Mouse (Mus musculus): Measurements from ENCODE around the gene Pycr1.
A peak's percentile ranks its signal among the peaks of the same experiment; 100 is the strongest.

The Pycr1 gene

DNA sequence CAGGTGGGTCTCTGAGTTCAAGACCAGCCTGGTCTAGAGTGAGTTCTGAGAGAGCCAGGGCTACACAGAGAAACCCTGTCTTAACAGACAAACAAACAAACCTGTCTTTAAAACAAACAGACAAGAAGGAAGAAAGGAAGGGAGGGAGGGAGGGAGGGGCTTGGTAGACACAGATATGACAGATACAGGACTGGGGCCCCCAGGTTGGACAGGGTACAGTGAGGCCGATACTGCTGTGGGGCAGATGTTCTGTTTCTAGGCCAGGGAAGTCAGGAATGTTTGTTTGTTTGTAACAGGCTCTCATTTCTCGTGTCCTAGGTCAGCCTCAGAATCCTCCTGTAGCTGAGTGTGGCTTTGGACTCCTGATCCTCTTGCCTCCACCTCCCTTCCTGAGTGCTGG lies 40.0 kb downstream of the Pycr1 start:
- DNase-seq (ENCODE audit: low spot score), result no peak

DNA sequence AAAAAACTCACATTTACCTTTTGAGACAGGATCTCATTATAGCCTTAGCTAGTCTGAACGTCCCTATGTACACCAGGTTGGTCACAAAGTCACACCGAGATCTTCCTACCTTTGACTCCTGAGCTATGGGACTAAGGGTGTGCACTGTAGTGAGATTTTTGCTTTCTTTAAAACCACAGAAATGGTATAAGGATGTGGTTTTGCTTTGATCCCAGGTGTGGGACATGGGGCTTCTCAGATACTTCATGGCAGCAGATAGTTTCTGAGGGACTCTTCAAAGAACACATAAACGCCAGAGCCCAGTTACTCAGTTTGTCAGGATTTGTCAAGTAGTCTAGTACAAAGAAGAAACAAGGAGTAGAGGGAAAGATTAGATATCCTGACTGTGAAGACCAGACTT lies 42.9 kb downstream of the Pycr1 start:
- peak; percentile 68 for DNase-seq (ENCODE audit: low spot score)

DNA sequence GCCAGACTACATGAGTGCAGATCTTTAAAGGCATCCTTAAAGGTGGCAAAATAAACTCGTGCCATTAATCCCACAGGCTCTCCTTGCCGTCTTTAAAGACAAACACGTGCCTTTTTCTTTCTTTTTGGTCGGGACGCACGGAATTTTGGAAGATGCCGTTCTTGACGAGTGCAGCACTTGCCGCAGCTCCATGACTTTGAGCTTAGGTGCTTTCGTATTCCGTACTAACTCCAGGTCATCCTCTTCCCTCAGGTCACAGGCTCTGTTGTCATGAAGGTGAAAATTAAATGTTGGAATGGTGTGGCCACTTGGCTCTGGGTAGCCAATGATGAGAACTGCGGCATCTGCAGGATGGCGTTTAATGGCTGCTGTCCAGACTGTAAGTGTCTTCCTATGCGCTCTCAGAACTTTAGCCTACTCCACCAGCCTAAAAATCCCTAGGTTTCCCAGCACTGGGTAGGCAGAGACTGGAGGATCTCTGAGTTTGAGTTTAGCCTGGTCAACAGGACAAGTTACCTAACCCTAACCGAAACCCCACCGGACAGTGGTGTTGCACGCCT lies 44.5 kb downstream of the Pycr1 start:
- DNase-seq (ENCODE audit: low spot score), result no peak

DNA sequence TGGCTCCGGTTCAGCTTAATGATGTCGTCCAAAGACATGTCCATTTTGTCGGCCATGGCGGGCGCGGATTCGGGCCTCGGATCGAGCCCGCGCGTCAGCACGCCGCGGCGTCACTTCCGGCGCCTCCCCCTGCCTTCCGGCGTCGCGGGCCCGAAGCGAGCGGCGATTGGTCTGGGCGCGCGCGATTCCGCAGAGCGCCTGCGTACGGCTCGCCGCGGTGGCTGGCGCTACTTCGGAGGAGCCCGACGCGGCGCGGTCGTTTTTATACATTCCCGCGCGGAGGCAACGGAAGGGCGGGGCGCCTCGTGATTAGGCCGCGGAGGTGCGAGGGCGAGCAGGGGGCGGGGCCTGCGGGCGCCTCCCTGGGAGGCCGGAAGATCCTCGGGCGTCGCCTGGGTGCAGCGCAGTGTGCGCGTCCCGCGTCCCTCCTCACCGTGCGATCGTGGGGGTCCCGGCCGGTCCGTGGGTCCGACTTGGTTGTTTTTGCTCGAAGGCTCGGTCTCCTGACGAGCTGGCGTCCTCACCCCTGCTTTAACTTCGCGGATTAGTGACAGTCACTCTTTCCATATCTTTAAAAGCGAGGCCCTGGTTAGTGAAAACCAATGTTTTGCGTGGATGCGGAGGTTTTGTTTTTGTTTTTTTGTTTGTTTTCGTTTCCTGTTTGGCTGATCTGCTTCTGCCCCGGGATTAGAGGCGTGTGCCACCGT lies 45.1 kb downstream of the Pycr1 start, which contains the start of the genes Alyref and Anapc11:
TSS of gene Alyref (minus strand) at position 83 of the 707 bp plus-strand sequence.
TSS of gene Anapc11 (plus strand) at position 139 of the 707 bp plus-strand sequence.
- peak; percentile 95 for DNase-seq (ENCODE audit: low spot score)

DNA sequence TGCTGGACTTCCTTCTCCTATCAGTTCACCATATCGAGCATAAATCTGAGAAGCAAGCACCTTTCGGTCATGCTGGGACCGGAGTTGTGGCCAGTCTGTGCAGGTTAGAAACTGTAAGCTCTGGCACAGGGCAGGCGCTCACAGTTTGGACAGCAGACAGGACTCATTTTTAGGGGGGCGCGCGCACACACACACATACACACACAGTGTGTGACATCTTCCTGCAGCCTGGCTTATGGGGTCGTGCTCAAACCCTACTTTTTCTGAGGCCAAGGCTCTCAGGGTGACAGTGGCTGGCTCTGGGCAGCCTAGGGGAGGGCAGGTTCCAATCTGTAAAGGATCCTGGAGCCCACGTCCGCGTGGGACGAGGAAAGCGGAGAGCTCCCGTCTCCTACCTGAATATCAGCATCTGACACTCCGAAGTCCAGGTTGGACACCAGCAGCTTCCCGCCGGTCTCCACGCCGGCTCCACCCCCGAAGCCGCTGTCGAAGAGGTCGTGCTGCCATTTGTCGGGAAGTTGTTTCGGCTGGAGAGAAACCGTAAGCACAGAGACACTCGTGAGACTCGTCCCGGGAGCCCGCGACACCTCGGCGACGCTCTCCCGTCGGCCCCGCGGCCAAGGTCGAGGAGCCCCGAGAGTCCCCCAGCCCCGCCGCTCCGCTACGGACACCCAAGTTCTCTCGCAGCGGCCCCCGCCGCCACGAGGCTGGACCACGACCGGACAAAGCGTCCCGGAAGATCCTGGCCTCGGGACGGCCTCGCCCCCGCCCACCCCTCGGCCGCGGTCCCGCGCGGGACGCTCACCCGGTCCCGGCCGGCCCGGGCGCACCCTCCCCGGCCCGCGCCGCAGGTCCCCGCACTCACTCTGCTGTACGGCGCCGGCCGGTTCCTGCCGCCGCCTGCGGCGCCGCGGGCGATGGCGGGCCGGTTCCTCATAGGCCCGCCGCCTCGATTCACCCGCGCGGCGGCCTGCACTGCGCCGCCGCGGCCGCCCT lies 46.0 kb downstream of the Pycr1 start:
- no peak for DNase-seq (ENCODE audit: low spot score)

DNA sequence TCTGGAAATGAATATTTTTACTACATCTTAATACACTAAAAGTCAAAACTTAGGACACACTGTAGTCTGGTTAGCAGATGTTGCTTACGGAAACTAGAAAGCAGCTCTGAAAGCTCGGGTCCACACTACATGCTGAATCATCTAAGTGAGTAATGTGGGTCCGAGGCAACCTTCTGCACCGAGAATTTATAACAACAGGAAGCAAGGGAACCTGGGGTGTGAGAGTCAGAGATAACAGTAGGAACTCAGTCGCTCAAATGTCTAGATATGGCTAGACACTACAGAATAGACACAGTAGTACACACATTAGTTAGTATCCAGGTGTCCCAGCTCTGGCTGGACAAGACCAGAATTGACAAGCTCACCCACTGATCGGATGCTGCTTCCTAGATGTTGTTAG lies 55.0 kb downstream of the Pycr1 start:
- no peak for DNase-seq (ENCODE audit: low spot score)

Measured in T-cell, adult 2 months (primary cell).